Mouse (Mus musculus) left cerebral cortex, postnatal 4 days (tissue): ENCODE measurements around the gene Slc22a17. TPM values are rescaled to one million over a fixed set of nuclear protein-coding genes. Genes with fewer than 3 reads are reported as not detected.
A peak's percentile ranks its signal among the peaks of the same experiment; 100 is the strongest.
"Not testable (repeated sequence)": the region's sequence is repeated elsewhere in the genome, so short reads cannot be mapped to it uniquely, and the experiment has no call there.

Source experiments
- DNase-seq: peaks from one replicate; pipeline ENCODE4 v3.0.0-alpha.2; 2022
- intact Hi-C: fragments of 180-260 bp; cut with DNase I; formaldehyde crosslinking; loops from one replicate; pipeline ENCODE4 v1.15.1; 2025
- total RNA-seq, 2 experiments: library from RNA; stranded (reverse); gene quantifications; 2 replicates each; pipeline ENCODE4 v1.2.3; 2021

The Slc22a17 gene
- total RNA-seq = 100 to 1,000 TPM; 345 to 405 TPM

GRCm38 (mm10) chr14:54912886-54913285, at the start of gene Slc22a17:
TSS of gene Slc22a17 (minus strand) at chr14:54913132.
- DNase-seq = peak; percentile 86
- intact Hi-C loops = no loop called here

DNA sequence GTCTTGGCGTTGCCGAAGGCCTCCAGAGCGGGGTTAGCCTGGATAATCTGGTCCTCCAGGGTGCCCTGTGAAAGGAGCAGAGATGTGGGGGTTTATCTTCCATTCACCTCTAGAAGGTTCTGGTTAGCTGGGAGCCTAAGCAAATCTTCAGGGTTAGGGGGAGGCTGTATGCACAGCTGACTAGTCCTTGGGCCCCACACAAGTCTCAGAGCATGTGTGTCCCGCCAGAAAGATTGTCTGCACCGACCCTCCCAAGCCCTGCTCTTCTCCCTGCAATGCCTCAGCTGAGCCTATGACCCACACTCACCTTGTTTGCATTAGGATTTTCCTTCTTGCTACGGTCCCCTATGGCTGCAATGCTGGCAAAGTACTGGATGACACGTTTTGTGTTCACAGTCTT, 49.8 kb upstream of the Slc22a17 start:
- intact Hi-C loops = no loop called here
- DNase-seq = no peak

- intact Hi-C loops = no loop called here
These were observed 48.6 kb upstream of the Slc22a17 start for GRCm38 (mm10) chr14:54961487-54961886.

GRCm38 (mm10) chr14:54960769-54961168, 47.8 kb upstream of the Slc22a17 start:
- intact Hi-C loops = no loop called here
- no peak for DNase-seq

More at GRCm38 (mm10) chr14:54961487-54961886, 48.6 kb upstream of the Slc22a17 start:
- DNase-seq = no peak

- DNase-seq, intact Hi-C loops: not testable (repeated sequence)
These were observed 47.1 kb upstream of the Slc22a17 start for GRCm38 (mm10) chr14:54959853-54960613.

DNA sequence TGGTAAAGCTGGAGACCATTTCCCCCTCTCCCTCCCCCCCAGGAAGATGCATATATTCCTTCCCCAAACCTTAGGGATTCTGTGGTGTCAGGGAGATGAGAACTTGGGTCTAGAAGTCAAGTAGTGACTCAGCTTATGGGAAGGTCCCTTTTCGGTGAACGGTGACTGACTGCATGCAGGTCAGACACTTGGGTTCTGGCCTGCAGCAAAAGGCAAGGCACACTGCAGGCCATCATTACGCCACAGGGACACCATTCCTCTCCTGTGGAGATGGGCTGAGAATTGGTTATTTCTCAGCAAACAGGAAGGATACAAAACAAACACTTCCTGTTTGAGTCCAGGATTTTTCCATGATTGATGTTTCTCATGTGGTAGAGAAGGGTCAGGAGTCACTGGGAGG, 46.3 kb upstream of the Slc22a17 start:
- intact Hi-C loops = no loop called here

GRCm38 (mm10) chr14:54958503-54958902, 45.6 kb upstream of the Slc22a17 start:
- intact Hi-C loops = no loop called here
- no peak for DNase-seq

More for the DNA sequence above, 46.3 kb upstream of the Slc22a17 start:
- DNase-seq = no peak

DNA sequence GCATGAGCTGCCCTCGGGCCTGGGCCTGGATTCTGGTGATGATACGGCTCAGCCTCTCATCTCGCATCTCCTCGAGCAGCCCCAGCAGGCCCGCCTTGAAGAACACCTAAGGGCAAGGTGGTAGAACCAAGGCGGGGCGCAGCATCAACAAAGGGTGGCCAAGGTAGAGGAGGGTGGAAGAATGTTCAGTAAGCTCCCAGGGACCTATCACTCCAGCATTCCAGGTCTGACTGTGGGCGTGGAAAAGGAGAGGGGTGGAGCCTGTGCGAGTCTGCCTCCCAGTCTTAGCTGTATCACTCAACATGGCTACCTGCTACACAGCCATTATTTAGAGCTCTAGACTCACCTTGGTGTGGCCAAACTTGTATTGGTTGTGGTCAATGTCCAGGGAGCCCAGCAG, 43.6 kb upstream of the Slc22a17 start:
- DNase-seq = no peak
- intact Hi-C loops = no loop called here

GRCm38 (mm10) chr14:54955481-54955880, 42.5 kb upstream of the Slc22a17 start:
- intact Hi-C loops = no loop called here
- no peak for DNase-seq

DNA sequence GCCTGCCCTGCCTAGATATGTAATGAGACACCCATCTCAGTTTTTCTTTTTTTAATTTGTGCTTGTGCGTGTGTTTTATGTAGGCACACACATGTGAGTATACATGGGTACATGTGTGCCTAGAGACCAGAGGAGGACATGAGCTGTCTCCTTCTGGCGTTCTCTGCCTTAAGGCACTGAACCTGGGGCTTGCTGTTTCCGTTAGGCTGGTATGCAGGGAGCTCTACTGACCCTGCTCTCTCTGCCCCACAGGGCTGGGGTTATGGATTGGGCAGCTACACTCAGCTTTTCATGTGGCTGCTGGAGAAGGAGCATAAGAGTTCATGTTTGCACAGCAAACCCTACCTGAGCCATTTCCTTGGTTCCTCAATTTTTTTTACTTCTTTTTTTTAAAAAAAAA, 41.5 kb upstream of the Slc22a17 start:
- intact Hi-C loops = no loop called here
- no peak for DNase-seq

DNA sequence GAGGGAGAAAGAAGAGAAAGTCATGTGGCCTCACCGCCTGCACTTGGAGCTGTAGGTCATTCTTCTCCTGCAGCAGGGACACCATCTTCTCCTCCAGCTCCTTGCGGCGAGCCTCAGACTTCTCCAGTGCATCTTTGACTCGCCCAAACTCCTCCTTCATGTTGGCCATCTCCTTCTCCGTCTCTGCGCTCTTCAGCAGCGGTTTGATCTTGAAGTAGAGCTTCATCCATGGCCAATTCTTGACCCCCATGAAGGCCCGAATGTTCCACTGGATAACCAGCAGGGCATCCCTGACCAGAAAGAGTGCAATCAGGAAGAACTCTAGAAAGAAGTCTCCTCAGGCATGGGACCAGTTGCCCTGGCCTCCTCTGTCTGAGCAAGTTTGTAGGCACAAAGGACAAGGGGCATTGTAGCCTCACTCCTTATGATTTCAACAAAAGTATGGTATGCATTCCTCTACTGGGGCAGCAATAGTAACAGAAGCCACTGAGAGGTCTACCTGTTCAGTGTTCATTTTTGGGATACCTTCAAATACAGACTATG, 40.8 kb upstream of the Slc22a17 start:
- intact Hi-C loops = no loop called here
- DNase-seq = no peak

DNA sequence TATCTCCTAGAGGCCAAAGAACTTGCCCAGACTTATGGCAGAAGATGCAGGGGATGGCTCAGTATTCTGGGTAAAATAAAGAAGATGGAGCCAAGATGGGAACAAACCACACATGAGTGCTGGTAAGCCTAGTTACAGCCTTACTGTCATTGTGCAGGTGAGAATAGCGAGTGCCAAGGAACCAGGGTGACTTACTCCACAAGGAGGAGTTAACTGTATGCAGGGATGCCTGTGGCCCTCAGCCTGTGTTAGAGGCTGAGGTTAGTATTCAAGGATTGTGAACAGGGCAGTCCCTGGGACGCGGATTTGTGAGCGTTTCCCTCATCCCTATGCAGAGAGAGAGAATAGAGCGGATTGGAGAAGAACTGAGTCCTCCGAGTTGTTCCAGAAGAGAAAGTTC, 38.7 kb upstream of the Slc22a17 start:
- intact Hi-C loops = no loop called here
- DNase-seq = no peak

DNA sequence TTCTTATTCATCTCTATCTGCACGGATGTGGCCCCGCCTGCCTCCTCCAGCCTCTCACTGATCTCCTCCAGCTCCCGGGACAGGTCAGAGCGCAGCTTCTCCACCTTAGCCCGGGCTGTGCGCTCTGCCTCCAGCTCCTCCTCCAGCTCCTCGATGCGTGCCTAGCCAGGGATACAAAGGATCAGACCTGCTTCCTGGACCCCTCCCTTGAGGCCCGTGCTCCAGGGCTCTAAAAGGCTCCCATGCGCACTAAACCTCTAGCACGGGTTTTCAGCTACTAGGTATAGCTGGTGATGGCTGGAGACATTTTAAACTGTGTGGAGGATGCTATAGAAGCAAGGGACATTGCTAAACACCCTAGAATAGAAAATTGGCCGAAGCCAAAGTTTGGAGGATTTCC, 37.6 kb upstream of the Slc22a17 start:
- intact Hi-C loops = no loop called here
- no peak for DNase-seq

GRCm38 (mm10) chr14:54948781-54949180, 35.8 kb upstream of the Slc22a17 start:
- intact Hi-C loops = no loop called here
- no peak for DNase-seq

GRCm38 (mm10) chr14:54947008-54947407, 34.1 kb upstream of the Slc22a17 start:
- intact Hi-C loops, DNase-seq: not testable (repeated sequence)

DNA sequence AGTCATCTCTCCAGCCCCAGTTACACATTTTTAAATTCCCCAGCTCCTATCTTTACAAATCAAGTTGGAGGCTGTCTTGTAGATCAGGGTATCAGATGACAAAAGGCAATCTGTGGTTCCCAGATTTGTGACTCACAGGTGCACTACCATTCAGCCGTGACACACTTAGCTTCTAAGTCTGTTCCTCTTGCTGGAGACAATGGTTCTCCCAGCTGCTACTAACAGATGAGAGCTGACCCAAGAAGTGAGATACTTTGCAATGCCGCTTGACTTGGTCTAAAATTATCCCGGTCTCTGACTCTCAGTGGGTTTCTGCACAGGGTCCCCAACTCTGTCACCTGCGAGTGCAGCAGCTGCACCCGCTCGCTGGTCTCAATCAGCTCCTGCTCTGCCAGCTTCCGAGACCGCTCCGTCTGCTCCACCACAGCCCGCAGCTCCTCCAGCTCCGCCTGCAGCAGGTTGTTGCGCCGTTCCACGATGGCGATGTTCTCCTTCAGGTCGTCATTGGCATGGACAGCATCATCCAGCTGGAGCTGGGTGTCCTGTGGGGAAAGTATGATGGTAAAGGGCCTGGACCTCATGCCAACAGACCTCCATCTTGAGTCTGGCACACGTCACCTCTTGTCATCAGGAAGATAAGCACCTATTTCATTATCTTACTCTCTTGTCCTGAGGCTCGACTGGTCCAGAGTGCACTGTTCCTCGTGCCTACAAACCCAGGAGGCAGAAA, 33.2 kb upstream of the Slc22a17 start:
- intact Hi-C loops = no loop called here
- no peak for DNase-seq

GRCm38 (mm10) chr14:54944939-54945338, 32.0 kb upstream of the Slc22a17 start:
- intact Hi-C loops = no loop called here
- DNase-seq = no peak

DNA sequence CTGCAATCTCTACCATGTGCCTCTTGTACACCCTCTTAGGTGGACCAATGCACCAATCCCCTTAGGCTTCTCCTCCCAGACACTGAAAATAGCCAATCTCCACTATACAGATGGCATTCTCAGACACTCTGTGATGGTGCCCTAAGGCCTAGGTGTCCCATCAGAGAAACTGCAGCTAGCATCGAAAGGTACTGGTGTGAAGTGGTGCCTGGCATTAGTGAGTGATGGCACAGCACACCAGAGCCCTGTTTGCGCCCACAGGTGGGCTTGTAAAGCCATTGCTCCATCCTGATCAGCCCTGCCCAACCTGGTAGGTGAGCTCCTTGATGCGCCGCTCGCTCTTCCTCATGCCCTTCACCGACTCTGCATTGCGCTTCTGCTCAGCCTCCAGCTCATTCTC, 31.0 kb upstream of the Slc22a17 start:
- no peak for DNase-seq
- intact Hi-C loops = no loop called here

DNA sequence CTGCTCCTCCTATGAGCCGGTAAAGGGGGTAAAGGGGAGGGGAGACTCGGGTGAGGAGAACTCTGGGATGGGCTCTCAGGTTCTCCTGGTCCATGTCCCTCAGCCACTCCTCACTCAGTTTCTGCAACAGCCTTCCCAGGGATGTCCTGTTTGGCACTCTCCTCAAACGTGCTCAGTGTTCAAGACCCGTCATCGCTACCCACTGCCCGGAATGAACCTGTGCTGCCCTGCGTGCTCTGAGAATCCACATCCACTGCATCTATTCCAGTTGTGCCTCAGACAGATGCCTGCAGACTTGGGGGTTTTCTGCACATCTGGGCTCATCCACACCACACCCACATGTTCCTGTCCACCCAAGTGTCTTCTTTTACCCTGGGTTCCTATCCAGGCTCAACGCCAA, 29.5 kb upstream of the Slc22a17 start:
- intact Hi-C loops = no loop called here
- DNase-seq = no peak

- DNase-seq = no peak
- intact Hi-C loops = no loop called here
These were observed 28.4 kb upstream of the Slc22a17 start for GRCm38 (mm10) chr14:54941024-54941978.

- DNase-seq = no peak
- intact Hi-C loops = no loop called here
These were observed 27.2 kb upstream of the Slc22a17 start for GRCm38 (mm10) chr14:54940176-54940530.
